ENCODE assay signal across 8 mouse cellular contexts in the genomic region with DNA sequence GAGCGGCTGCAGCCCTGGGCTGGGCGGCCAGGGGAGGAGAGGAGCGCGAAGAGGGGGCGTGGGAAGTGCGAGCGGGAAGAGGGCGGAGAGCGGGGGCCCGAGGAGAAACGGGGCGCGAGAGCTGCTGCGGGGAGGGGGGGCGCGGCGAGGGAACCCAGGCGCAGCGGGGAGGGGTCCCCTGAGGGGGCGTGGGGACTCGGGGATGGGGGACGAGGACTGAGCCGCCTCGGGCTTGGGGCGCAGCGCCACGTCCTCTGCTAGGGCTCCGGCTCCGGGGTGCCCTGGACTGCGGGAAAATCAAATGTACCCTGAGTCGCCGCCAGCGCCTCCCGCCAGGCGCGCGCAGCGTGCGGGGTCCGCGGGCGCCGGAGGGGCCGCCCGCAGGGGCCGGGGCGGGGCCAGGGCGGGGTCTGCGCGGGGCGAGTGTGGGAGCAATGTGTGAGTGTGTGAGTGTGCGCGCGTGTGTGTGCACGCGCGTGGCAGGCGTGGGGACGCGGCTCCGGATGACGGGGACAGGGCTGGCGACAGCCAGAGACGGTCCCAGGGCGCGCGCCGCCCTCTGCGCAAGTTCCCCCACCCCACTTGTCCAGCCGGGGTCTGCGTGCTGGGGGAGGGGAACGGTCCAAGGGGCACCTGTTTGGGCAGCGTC. TPM values are rescaled to one million over a fixed set of nuclear protein-coding genes. Genes with fewer than 3 reads are reported as not detected.
A peak's percentile ranks its signal among the peaks of the same experiment; 100 is the strongest.
DNase-seq lines count a peak whose midpoint lies in the region; ATAC-seq and TF ChIP-seq lines count a peak whose summit lies in the region.

A gene (minus strand): TSS at position 396 of the 649 bp plus-strand sequence.

- DNase-seq in embryo, embryonic 10.5 days (ENCODE audit: low spot score) = peak; percentile 35
- DNase-seq in embryo, embryonic 9.5 days (ENCODE audit: extremely low spot score) = no peak
- DNase-seq in testis, postnatal 10 days (ENCODE audit: low spot score) = no peak
- peak; percentile 19 for DNase-seq in splenic B cell, adult 2 months (ENCODE audit: low read depth, low spot score)
- no peak for DNase-seq in cerebellum, adult 9-10 months

- no peaks in the 10 kb centered on the region for H3K36me3 ChIP-seq in testis, adult 2 months (ENCODE audit: control insufficient read depth, insufficient read depth, low read length)
- no peaks in the 10 kb centered on the region for H3K36me3 ChIP-seq in intestine, embryonic 16.5 days (ENCODE audit: control insufficient read depth, insufficient read depth, low read length)
- H3K36me3 ChIP-seq in splenic B cell, adult 2 months (ENCODE audit: control insufficient read depth, insufficient read depth, low read length, poor library complexity, severe bottlenecking) = no peaks in the 10 kb centered on the region

- TF ChIP-seq CTCF in testis, adult 2 months (IDR thresholded peaks at IDR 0.05; ENCODE audit: control insufficient read depth, insufficient read depth, insufficient replicate concordance, low read depth, low read length) = no peak

- no peak within 1 kb of the TSS for H3K27ac ChIP-seq in testis, adult 2 months (ENCODE audit: control insufficient read depth, insufficient read depth, low read depth, low read length)
- no peak within 1 kb of the TSS for H3K27ac ChIP-seq in intestine, embryonic 16.5 days (ENCODE audit: low read length)

- H3K27me3 ChIP-seq in testis, adult 2 months (ENCODE audit: control insufficient read depth, insufficient read depth, low read length) = no peaks in the 10 kb centered on the region
- peaks cover 32% of the 10 kb centered on the region for H3K27me3 ChIP-seq in intestine, embryonic 16.5 days (replicated peaks; ENCODE audit: control insufficient read depth, insufficient read depth, low read length)
- no peaks in the 10 kb centered on the region; the same call in 1 of the 2 replicates for H3K27me3 ChIP-seq in splenic B cell, adult 2 months (ENCODE audit: control insufficient read depth, insufficient read depth, low read length, poor library complexity, severe bottlenecking)

- no peak for TF ChIP-seq POLR2A in testis, adult 2 months (IDR thresholded peaks at IDR 0.05; ENCODE audit: control insufficient read depth, low read depth, low read length)

- peaks cover 18% of the 10 kb centered on the region for H3K4me1 ChIP-seq in testis, adult 2 months (ENCODE audit: control insufficient read depth, insufficient read depth, low read length)
- peaks cover 17% of the 10 kb centered on the region for H3K4me1 ChIP-seq in intestine, embryonic 16.5 days (ENCODE audit: control insufficient read depth, insufficient read depth, low read length)

- H3K4me3 ChIP-seq in testis, adult 2 months (ENCODE audit: control insufficient read depth, low read depth, low read length) = peak within 1 kb of the TSS; percentile 66
- peak within 1 kb of the TSS; percentile 66 for H3K4me3 ChIP-seq in intestine, embryonic 16.5 days (ENCODE audit: low read length)

- H3K9me3 ChIP-seq in intestine, embryonic 16.5 days (ENCODE audit: control insufficient read depth, low read length) = no peaks in the 10 kb centered on the region

- ATAC-seq in intestine, embryonic 16.5 days = peak; percentile 64
- peak; percentile 35; the same call in 1 of the 2 replicates for ATAC-seq in megakaryocyte, adult 5-6 weeks (ENCODE audit: poor library complexity, severe bottlenecking)

- peak within 1 kb of the TSS; percentile 69 for H3K9ac ChIP-seq in intestine, embryonic 16.5 days (ENCODE audit: low read depth, low read length)

- H3K4me2 ChIP-seq in intestine, embryonic 16.5 days (ENCODE audit: low read depth, low read length) = peak within 1 kb of the TSS; percentile 100

- WGBS in intestine, embryonic 16.5 days = 0% methylated on average over 46 of the region's 73 CpGs

RNA-seq across cellular contexts. Expression of the gene that starts here (rescaled TPM):
- 49.1 and 62.1 TPM in 2 replicates for polyA plus RNA-seq in testis, adult 2 months (2012; rRNA removed)
- 5.3 and 5.9 TPM in 2 replicates for polyA plus RNA-seq in intestine, embryonic 16.5 days (2015; fragmentation: Nextera tagmentation; extraction: Ambion mirVana)
- total RNA-seq in megakaryocyte, adult 5-6 weeks (2015) = 0.25 TPM in 1 of 2 replicates, not detected in the other
- not detected in 2 replicates for total RNA-seq in megakaryocyte, adult 5-6 weeks (2017)

Comparison
In these comparisons a context has a peak if more than half of its experiments do, and no peak if none do; other contexts are left out.
1. DNase-seq: peak in embryo, embryonic 10.5 days (single experiment) and splenic B cell, adult 2 months (single experiment); none in embryo, embryonic 9.5 days (single experiment), testis, postnatal 10 days (single experiment) and cerebellum, adult 9-10 months (single experiment).
2. Peak in ATAC-seq in megakaryocyte, adult 5-6 weeks; RNA of the gene not detected or under 1 TPM.